Mouse (Mus musculus) layer of hippocampus, adult 9-11 months (tissue): ENCODE results near the gene Trip12.

Experiments used
- DNase-seq: peaks from one replicate; pipeline ENCODE4 v3.0.0; 2022

Trip12 gene

GRCm38 (mm10) chr1:84758843-84759242 is 81.5 kb downstream of the Trip12 start:
- no peak for DNase-seq

GRCm38 (mm10) chr1:84742156-84742555 is 98.2 kb downstream of the Trip12 start:
- DNase-seq, result no peak

GRCm38 (mm10) chr1:84740080-84740479 is 100.2 kb downstream of the Trip12 start:
- DNase-seq, result no peak

- no peak for DNase-seq
Observed at GRCm38 (mm10) chr1:84737097-84737496, 103.2 kb downstream of the Trip12 start.

GRCm38 (mm10) chr1:84733799-84734198 is 106.5 kb downstream of the Trip12 start:
- DNase-seq, result no peak

- no peak for DNase-seq
Observed at GRCm38 (mm10) chr1:84731763-84732162, 108.6 kb downstream of the Trip12 start.

GRCm38 (mm10) chr1:84722841-84723240 is 117.5 kb downstream of the Trip12 start:
- DNase-seq, result no peak

- DNase-seq, result no peak
Observed at GRCm38 (mm10) chr1:84722371-84722770, 117.9 kb downstream of the Trip12 start.

GRCm38 (mm10) chr1:84721942-84722341 is 118.4 kb downstream of the Trip12 start:
- no peak for DNase-seq

- DNase-seq, result peak; percentile 87
Observed at GRCm38 (mm10) chr1:84709810-84710785, 130.2 kb downstream of the Trip12 start.

- no peak for DNase-seq
Observed at GRCm38 (mm10) chr1:84709406-84709805, 130.9 kb downstream of the Trip12 start.

- no peak for DNase-seq
Observed at GRCm38 (mm10) chr1:84700254-84700653, 140.1 kb downstream of the Trip12 start.

- DNase-seq, result peak; percentile 60
Observed at GRCm38 (mm10) chr1:84697136-84697535, 143.2 kb downstream of the Trip12 start.

GRCm38 (mm10) chr1:84695517-84696411 is 144.6 kb downstream of the Trip12 start, which contains the start of gene Dner:
Dner (minus strand) TSS chr1:84696221.
- peak; percentile 54 for DNase-seq

- DNase-seq, result peak; percentile 45
Observed at GRCm38 (mm10) chr1:84694688-84695474, 145.4 kb downstream of the Trip12 start.

- no peak for DNase-seq
Observed at GRCm38 (mm10) chr1:84677910-84678309, 162.4 kb downstream of the Trip12 start.
